Mouse (Mus musculus): ENCODE results near the gene Rere.

Rere gene

GRCm38 (mm10) chr4:150622641-150623040 lies 341.2 kb downstream of the Rere start:
- DNase-seq, result peak; percentile 91

- peak; percentile 93 for DNase-seq
Observed at GRCm38 (mm10) chr4:150624214-150624823, 342.9 kb downstream of the Rere start.

- peak; percentile 91 for DNase-seq
Observed at GRCm38 (mm10) chr4:150624933-150625332, 343.5 kb downstream of the Rere start.

GRCm38 (mm10) chr4:150625425-150625824 lies 344.0 kb downstream of the Rere start:
- peak; percentile 94 for DNase-seq

- DNase-seq, result peak; percentile 95
Observed at GRCm38 (mm10) chr4:150625951-150626732, 344.7 kb downstream of the Rere start.

GRCm38 (mm10) chr4:150629266-150629665 lies 347.8 kb downstream of the Rere start:
- DNase-seq, result no peak

GRCm38 (mm10) chr4:150635568-150635967 lies 354.1 kb downstream of the Rere start:
- no peak for DNase-seq

- no peak for DNase-seq
Observed at GRCm38 (mm10) chr4:150636635-150637034, 355.2 kb downstream of the Rere start.

- DNase-seq, result peak; percentile 66
Observed at GRCm38 (mm10) chr4:150644299-150644698, 362.9 kb downstream of the Rere start.

GRCm38 (mm10) chr4:150649327-150649726 lies 367.9 kb downstream of the Rere start:
- DNase-seq, result peak; percentile 74

GRCm38 (mm10) chr4:150651390-150652277 lies 370.2 kb downstream of the Rere start, which contains the start of gene Slc45a1:
TSS of gene Slc45a1 (minus strand) at chr4:150652174.
- no peak for DNase-seq

GRCm38 (mm10) chr4:150653072-150653599 lies 371.7 kb downstream of the Rere start:
- no peak for DNase-seq

- DNase-seq, result peak; percentile 97
Observed at GRCm38 (mm10) chr4:150655989-150656388, 374.5 kb downstream of the Rere start.

GRCm38 (mm10) chr4:150656504-150656903 lies 375.1 kb downstream of the Rere start:
- DNase-seq, result no peak

GRCm38 (mm10) chr4:150659926-150660610 lies 378.6 kb downstream of the Rere start:
- DNase-seq, result no peak

- no peak for DNase-seq
Observed at GRCm38 (mm10) chr4:150661886-150662285, 380.4 kb downstream of the Rere start.

GRCm38 (mm10) chr4:150663192-150663591 lies 381.7 kb downstream of the Rere start:
- DNase-seq, result no peak

- DNase-seq, result no peak
Observed at GRCm38 (mm10) chr4:150664726-150665125, 383.3 kb downstream of the Rere start.

- DNase-seq, result no peak
Observed at GRCm38 (mm10) chr4:150665806-150666205, 384.4 kb downstream of the Rere start.
